Mouse (Mus musculus) thymus, adult 18-20 months (tissue): ENCODE measurements around the gene Pemt.

Source experiments
- DNase-seq, 2 experiments: peaks; one replicate each; pipeline ENCODE4 v3.0.0; 2022; ENCODE audit warnings: mixed read lengths in 2 of 2

Pemt gene

DNA sequence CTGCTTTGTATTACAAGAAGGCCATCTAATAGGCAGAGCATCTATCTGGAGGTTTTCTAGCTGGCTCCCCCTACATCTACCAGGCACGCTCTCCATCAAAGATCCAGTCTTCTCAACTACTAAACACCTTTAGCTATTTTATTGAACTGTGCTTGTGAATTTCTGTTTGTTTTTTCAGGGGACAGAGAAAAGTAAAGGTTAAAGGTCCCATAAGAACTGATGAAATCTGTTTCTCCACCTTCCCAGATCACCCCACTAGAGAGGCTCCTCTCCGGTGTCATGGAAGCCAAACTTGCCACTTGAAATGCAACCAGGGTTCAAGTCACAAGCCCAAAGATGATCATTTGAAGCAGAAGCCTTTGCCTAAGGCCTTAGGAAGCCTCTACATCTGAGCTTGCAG, 2.6 kb upstream of the Pemt start:
- DNase-seq = no peak

DNA sequence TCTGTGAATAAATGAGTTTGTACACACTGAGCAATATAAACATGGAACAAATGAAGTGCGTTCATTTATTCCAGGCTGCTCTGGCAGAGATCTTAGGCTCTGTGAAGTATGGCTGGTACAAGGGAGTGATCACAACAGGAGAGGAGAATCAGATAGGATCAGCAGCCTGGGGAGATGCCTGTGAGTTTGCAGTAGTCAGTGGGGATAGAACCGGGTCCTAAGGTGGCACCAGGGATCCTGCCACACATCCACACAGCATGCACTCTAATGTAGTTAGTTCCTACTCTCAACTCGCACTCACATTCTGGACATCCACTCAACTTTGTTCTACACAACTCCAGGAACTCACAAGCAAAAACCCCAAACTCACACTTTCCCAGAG, 622 bp downstream of the Pemt start:
- DNase-seq = no peak

GRCm38 (mm10) chr11:60044777-60045176, 1.5 kb downstream of the Pemt start:
- no peak for DNase-seq

DNA sequence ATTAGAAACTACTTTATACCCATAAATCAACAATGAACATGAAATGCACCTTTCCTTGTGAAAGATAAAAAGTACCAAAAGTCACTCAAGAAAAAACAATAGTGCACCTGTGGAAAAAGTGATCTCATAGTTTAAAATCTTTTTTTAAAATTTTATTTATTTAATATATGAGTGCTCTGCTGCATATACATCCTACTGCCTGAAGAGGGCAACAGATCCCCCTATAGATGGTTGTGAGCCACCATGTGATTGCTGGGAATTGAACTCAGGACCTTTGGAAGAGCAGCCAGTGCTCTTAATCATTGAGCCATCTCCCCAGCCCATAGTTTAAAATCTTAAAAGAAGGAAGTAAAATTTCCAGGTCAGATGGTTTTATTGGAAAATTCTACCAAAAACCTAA, 4.0 kb downstream of the Pemt start:
- no peak for DNase-seq

- DNase-seq = no peak
These were observed 9.6 kb downstream of the Pemt start for GRCm38 (mm10) chr11:60036537-60037220.

DNA sequence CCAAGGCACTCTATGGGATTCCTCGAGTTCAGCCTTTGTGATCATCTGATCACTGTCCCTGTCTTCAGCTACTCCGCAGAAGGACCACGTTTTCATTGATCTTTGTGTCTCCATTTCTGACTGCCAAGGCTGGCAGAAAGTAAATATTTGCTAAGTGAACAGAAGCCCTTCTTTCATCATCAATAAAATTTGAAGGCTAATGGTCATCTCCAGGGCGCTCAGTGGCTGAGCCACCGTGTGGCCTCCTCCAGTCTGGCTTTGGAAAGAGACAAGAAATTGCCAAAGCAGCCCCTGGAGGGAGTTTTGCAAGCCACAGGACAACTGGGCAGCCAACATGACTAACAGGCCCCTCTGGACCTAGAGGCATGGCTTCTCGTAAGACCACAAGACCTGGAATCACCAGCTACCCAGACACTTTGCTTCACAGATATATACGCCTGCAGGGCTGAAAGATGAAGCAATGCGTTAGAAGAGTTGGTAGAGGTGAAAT, 11.3 kb downstream of the Pemt start:
- DNase-seq = no peak

GRCm38 (mm10) chr11:60034293-60034692, 12.0 kb downstream of the Pemt start:
- DNase-seq = no peak

DNA sequence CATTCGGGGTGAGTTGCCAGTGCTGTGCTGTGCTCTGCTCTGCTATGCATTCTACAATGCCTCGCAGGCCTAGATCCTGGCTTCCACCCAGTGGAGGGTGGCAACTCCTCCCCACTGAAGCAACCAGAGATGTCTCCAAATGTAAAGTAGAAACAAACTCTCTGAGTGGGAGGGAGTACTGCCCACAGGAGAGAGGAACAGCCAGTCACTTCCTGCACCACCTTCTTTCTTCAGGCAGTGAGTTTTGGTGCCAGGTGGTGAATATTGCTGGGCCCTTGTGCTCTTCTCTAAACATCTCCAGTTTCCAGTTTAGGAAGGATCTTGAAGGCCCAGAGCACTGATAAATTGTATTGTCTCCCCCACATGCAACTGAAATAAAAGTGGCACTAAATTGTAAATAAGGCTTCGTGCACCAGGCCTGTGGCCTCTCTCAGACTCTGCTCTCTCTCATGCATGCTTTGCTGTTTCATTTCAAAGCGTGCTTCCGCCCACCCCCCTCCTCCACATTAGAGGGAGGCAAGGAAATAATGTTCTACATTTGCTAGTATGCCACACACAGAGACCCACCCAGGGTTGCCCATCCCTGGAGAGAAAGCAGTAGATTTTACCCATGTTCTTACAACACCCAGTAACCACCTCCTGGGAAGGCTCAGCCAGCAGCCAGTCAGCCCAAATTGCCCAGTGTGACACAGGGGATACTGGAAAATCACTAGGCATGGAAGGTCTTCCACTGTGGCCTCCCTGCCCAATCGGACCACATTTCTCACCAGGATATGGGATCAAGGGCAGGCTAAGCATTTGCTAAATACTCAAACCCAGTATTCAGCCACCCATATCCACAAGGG, 13.5 kb downstream of the Pemt start:
- DNase-seq = peak; percentile 29 to 44

DNA sequence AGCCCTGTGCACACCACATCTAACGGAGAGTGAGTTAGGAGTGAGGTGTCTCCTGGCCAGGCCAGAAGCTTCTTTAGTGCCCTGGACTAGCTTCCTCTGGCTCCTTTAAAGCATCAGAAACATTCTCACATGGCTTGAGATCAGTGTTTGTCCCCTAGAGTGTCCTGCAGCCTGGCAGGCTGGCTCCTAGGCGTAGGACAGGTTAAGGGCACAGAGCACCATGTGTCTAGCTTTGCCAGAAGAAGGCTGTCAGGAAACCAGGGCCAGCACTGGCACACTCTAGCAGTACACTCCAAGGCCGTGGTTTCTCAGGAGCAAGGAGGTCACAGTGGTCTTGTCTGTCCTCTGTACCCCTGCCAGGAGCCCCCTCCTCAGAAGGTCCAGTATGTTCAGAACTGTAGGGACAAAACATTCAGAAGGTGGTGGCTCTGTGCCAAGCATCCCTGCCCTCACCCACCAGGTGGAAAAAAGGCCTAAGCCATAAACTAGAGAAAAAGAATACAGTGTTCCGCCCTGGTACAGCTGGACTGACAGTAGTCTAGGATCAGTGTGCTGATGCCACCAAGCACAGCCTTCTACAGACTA, 15.4 kb downstream of the Pemt start:
- no peak for DNase-seq

DNA sequence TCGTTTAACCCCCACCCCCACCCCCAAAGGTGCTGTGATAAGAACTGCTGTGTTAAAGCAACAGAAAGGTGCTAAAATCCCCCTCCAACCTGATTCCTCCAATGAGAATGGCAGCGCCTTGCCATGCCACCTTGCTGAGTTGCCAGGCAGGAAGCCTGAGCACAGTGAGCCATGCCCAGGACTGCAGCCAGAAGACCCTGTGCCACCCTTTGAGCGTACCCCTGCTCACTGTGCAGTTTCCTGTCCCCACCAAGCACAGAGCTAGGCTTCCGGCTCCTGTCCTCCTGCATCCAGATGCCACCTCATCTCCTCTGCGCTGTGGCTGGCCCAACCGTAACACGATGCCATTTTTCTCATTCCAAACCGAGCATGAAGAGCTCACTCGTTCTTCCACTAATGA, 16.3 kb downstream of the Pemt start:
- DNase-seq = no peak

- no peak for DNase-seq
These were observed 18.1 kb downstream of the Pemt start for GRCm38 (mm10) chr11:60027913-60028875.

- peak; percentile 45 to 68 for DNase-seq
These were observed 19.0 kb downstream of the Pemt start for GRCm38 (mm10) chr11:60027272-60027671.

GRCm38 (mm10) chr11:60026166-60026565, 20.1 kb downstream of the Pemt start:
- no peak for DNase-seq

- no peak for DNase-seq
These were observed 25.1 kb downstream of the Pemt start for GRCm38 (mm10) chr11:60021201-60021600.

DNA sequence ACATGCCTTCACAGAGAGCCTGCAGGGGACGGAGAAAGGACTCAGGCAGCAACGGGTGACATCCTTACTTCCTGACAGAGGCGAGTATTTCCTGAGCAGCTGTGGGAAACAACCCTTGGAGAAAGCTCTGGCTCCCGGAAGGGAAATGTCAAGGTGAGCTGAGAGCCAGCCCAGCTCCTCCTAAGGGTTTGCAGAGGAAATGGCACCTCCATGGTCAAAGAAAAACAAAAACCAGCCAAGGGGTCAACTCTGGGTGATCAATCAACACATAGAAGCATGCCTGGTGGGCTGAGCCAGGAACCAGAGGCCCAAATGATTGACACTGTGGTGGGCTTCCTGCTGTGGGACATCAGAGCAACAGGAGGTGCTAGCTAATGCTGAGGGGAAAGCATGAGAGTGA, 29.6 kb downstream of the Pemt start:
- DNase-seq = no peak

- DNase-seq = no peak
These were observed 34.8 kb downstream of the Pemt start for GRCm38 (mm10) chr11:60011516-60011915.

- DNase-seq = no peak
These were observed 36.8 kb downstream of the Pemt start for GRCm38 (mm10) chr11:60009451-60009850.

GRCm38 (mm10) chr11:60005866-60006265, 40.4 kb downstream of the Pemt start:
- DNase-seq = no peak

DNA sequence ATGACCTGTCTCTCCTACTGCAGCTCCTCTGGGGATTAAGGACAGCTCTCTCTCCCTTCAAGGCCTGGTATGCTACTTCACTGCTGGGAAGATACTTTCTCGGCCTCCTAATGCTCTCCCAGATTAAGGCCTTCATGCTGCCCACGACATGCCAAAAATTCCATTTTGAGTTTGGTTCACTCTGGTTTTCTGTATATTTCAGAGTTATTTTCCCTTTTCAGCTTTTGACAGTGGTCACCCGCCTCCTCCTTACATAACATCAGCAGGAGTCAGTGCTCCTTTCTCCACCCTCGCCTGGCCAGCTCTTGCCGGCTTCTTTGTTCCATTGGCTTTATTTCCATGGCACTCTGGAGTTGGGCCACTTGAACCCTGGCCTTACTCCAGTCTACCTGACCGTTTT, 41.6 kb downstream of the Pemt start:
- DNase-seq = no peak

- DNase-seq = no peak
These were observed 42.5 kb downstream of the Pemt start for GRCm38 (mm10) chr11:60003811-60004210.

DNA sequence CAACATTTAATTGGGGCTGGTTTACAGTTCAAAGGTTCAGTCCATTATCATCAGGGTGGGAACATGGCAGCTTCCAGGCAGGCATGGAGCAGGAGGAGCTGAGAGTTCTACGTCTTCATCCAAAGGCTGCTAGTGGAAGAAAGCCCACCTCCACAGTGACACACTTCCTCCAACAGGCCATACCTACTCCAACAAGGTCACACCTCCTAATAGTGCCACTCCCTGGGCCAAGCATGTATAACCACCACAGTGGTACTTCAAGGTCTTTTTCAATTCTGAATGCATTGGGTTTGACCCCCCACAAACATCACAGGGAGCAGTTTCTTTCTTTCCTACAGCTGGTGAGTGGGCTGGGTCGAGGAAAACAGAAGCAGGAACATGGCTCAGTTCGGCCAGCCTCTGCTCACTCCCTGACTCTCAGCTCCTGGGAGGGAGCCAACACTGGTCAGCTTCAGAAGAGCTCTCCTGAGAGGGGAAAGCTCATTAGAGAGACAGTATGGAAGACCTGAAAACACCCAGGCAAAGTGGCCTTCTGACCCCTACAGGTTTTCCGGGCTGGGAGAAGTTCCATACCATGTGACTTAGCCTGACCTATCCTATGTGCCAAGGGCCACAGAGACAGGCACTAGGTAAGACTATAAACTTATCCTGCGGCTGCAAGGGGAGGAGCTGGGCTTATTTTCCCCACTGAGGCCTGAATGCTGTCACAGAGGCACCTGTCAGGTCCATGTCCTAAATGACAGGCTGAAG, 44.9 kb downstream of the Pemt start:
- no peak for DNase-seq

- DNase-seq = no peak
These were observed 52.0 kb downstream of the Pemt start for GRCm38 (mm10) chr11:59994318-59994717.
